Mouse (Mus musculus) embryonic facial prominence, embryonic 11.5 days (tissue): ENCODE measurements at regions not wholly inside any gene's neighbourhood (a gene's known extent, or its start where the extent isn't known, plus 50 kb on each side); places are given as distances from the start of the nearest gene placed in this dataset.
A peak's percentile ranks its signal among the peaks of the same experiment; 100 is the strongest.

Source experiments
- ATAC-seq: fragments of 200-750 bp; cut with Nextera tagmentation; replicated peaks from 2 replicates; pipeline ENCODE4 v1.8.0; 2017; ENCODE audit warnings: low read depth; ENCODE audit not compliant: insufficient number of reproducible peaks, low FRiP score, low TSS enrichment
- DNase-seq: peaks from one replicate; pipeline ENCODE4 v3.0.0-alpha.2; 2015; ENCODE audit warnings: low spot score
- H3K27ac ChIP-seq: fragments of 300-500 bp; sonication (generic); replicated peaks from 2 replicates; pipeline ENCODE4 v1.5.1; 2014; ENCODE audit warnings: mild to moderate bottlenecking, low read depth, low read length, control low read depth
- H3K27me3 ChIP-seq: fragments of 300-500 bp; sonication (generic); 2 replicates; pipeline ENCODE4 v1.6.1; 2014; ENCODE audit warnings: mild to moderate bottlenecking, low read length, moderate library complexity, mixed read lengths; ENCODE audit not compliant: control insufficient read depth, insufficient read depth
- H3K36me3 ChIP-seq: fragments of 300-500 bp; sonication (generic); replicated peaks from 2 replicates; pipeline ENCODE4 v1.6.1; 2014; ENCODE audit warnings: low read depth, mild to moderate bottlenecking, low read length, moderate library complexity, mixed read lengths; ENCODE audit not compliant: control insufficient read depth, insufficient read depth
- H3K4me1 ChIP-seq: fragments of 300-500 bp; sonication (generic); 2 replicates; pipeline ENCODE4 v1.6.1; 2014; ENCODE audit warnings: low read length, mixed read lengths; ENCODE audit not compliant: control insufficient read depth, insufficient read depth
- H3K4me2 ChIP-seq: fragments of 300-500 bp; sonication (generic); 2 replicates; pipeline ENCODE4 v1.6.1; 2014; ENCODE audit warnings: low read depth, mild to moderate bottlenecking, control low read depth, low read length, moderate library complexity
- H3K4me3 ChIP-seq: fragments of 300-500 bp; sonication (generic); 2 replicates; pipeline ENCODE4 v1.5.1; 2014; ENCODE audit warnings: low read depth, low read length, control low read depth
- H3K9ac ChIP-seq: fragments of 300-500 bp; sonication (generic); replicated peaks from 2 replicates; pipeline ENCODE4 v1.6.1; 2014; ENCODE audit warnings: mild to moderate bottlenecking, control low read depth, low read length
- H3K9me3 ChIP-seq: fragments of 300-500 bp; sonication (generic); replicated peaks from 2 replicates; pipeline ENCODE4 v1.6.1; 2016; ENCODE audit warnings: mild to moderate bottlenecking, low read length, inconsistent platforms, mixed read lengths; ENCODE audit not compliant: control insufficient read depth
- WGBS: fragments of 180-500 bp; shearing (Covaris S2); extraction: QIAGEN DNeasy Blood & Tissue Kit; methylation state at CpG from one replicate; pipeline ENCODE4 v1.1.7; 2014; 5-methylcytosine and 5-hydroxymethylcytosine counted together

DNA sequence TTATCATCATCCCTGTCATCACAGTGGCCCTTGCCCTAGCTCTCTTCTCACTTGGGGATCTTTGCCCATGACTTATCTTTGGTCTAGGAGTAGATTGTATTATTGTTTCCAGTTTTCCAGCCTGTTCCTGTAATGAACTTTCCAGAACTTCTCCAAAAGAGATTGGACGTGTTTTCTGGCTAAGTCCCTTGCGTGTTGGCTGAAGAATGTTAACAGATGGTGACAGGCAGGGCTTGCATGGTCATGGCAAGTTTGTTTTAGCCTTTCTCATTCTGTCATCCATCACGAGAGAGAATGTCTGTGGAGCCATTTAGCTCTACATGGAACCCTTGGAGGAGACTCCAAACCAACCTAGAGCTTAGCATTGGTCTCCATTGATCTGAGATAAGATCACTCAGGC lies 123.2 kb upstream of the Adra1d start:
- no peaks in the 10 kb centered on the region for H3K27me3 ChIP-seq
- H3K4me2 ChIP-seq = no peak overlapping the region
- H3K9ac ChIP-seq = no peak overlapping the region
- ATAC-seq = no peak
- H3K4me3 ChIP-seq = no peak overlapping the region
- no peaks in the 10 kb centered on the region for H3K9me3 ChIP-seq
- no peaks in the 10 kb centered on the region for H3K36me3 ChIP-seq
- H3K27ac ChIP-seq = no peak overlapping the region
- DNase-seq = no peak
- WGBS = 86% methylated on average over 3 of the region's 3 CpGs
- H3K4me1 ChIP-seq = no peaks in the 10 kb centered on the region

DNA sequence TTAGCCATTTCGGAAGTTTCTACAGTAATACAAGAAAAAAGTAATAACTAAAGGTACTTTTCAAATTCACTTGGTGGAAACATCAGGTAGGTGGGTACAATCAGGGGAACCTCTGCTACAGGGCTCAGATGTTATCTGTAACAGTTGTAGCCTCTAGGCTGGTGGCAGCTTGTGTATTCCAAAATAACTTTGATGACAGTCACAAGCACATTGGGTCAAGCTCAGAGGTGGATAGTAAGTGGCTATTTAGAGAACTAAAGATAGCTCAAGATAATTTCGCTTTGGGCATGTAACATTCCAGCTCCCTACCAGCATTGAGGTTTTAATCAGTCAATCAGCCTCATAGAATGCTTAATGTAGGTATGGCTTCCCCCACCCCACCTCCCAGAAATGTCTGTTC lies 121.7 kb upstream of the Adra1d start:
- WGBS = 76% methylated on average over 2 of the region's 2 CpGs
- no peaks in the 10 kb centered on the region for H3K27me3 ChIP-seq
- no peak overlapping the region for H3K4me2 ChIP-seq
- ATAC-seq (no peak), DNase-seq (no peak)
- H3K9me3 ChIP-seq = no peaks in the 10 kb centered on the region
- no peaks in the 10 kb centered on the region for H3K36me3 ChIP-seq
- no peak overlapping the region for H3K27ac ChIP-seq
- no peak overlapping the region for H3K9ac ChIP-seq
- H3K4me3 ChIP-seq = no peak overlapping the region
- H3K4me1 ChIP-seq = no peaks in the 10 kb centered on the region

DNA sequence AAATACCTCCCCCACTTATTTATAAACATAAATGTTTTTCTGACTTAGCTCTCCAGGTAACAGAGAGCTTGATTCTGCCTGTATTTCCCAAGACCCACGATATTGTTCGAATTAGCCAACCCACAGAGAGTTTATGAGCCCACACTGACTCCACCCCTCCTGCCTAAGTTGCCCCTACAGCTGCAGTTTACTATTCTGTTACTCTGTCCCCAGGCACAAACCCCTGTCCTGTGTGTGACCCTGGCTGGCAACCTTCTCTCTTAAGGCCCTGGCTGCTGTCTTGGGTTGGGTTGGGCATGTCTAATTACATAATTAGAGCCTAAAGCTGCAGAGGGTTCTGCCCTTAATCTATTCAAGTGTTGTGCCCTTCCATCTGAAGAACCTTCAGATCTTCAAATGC lies 116.4 kb upstream of the Adra1d start:
- ATAC-seq (no peak), DNase-seq (no peak)
- H3K9ac ChIP-seq = no peak overlapping the region
- no peaks in the 10 kb centered on the region for H3K9me3 ChIP-seq
- no peaks in the 10 kb centered on the region for H3K4me1 ChIP-seq
- no peak overlapping the region for H3K4me3 ChIP-seq
- no peaks in the 10 kb centered on the region for H3K27me3 ChIP-seq
- H3K27ac ChIP-seq = no peak overlapping the region
- H3K36me3 ChIP-seq = no peaks in the 10 kb centered on the region
- 63% methylated on average over 2 of the region's 2 CpGs for WGBS
- no peak overlapping the region for H3K4me2 ChIP-seq

DNA sequence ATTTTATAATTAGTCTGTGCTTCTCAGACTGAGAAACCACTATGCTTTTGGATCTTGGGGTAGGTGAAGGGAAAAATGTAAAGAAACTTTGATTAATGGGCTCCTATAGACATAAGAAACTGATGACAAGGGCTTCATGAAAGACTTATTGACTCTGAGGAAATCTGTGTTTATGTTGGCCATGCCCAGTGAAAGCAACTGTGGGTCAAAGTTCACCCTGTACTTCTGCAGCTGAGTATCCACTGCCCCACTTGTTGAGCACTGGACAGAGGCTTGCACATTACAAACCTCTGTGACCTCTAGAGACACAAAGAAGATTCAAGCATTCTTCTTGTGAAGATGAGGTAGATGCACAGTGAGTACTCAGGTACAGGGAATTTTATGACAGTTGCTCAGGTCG lies 114.7 kb upstream of the Adra1d start:
- DNase-seq (no peak), ATAC-seq (no peak)
- Histone ChIP-seq H3K27ac (no peak overlapping the region), H3K36me3 (no peaks in the 10 kb centered on the region), H3K27me3 (no peaks in the 10 kb centered on the region), H3K9ac (no peak overlapping the region), H3K4me3 (no peak overlapping the region), H3K9me3 (no peaks in the 10 kb centered on the region), H3K4me2 (no peak overlapping the region), H3K4me1 (no peaks in the 10 kb centered on the region)
- 87% methylated on average over 1 of the region's 1 CpGs for WGBS

DNA sequence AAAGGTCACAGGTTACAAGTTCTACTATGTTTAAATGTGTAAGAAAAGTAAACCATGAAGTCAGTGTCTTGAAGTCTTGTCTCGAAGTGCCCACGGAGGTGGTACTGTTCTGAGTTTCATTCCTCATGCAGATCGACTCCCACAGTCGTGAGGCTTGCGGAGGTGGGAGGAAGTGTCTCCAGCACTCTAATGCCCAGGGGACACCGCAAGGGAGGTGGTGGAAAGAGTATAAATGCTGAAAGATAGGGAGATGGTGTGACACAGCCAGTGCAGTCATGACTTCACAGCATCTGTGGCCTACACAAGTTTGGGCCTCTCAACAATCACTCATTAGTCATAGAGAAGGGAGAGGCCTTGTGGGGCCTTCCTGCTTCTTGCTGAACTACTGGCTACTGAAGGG lies 112.8 kb upstream of the Adra1d start:
- no peaks in the 10 kb centered on the region for H3K9me3 ChIP-seq
- 85% methylated on average over 6 of the region's 6 CpGs for WGBS
- no peak overlapping the region for H3K9ac ChIP-seq
- DNase-seq = no peak
- no peak overlapping the region for H3K4me3 ChIP-seq
- H3K36me3 ChIP-seq = no peaks in the 10 kb centered on the region
- ATAC-seq = no peak
- H3K4me2 ChIP-seq = no peak overlapping the region
- no peaks in the 10 kb centered on the region for H3K27me3 ChIP-seq
- H3K4me1 ChIP-seq = no peaks in the 10 kb centered on the region
- no peak overlapping the region for H3K27ac ChIP-seq

DNA sequence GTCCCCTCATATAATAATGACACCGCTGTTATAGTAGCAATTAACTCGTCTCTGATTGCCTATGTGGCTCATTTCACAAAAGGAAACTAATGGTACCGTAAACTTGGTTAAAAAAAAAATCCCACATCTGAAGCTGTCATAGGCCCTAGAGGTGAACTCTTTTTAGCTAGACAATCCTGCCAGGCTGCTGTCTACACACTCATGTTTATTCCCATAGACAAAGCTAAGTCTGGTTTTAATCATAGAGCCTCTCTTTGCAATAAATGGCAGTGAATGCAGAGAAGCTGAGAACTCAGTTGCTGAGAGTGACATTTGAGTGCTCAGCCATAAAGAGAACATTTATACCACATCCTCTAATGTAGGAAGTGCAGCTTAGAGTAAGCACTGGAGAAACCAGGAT lies 111.3 kb upstream of the Adra1d start:
- ATAC-seq (no peak), DNase-seq (peak; percentile 6)
- Histone ChIP-seq H3K27me3 (no peaks in the 10 kb centered on the region), H3K9me3 (no peaks in the 10 kb centered on the region), H3K36me3 (no peaks in the 10 kb centered on the region), H3K4me3 (no peak overlapping the region), H3K4me2 (no peak overlapping the region), H3K9ac (no peak overlapping the region), H3K27ac (no peak overlapping the region), H3K4me1 (no peaks in the 10 kb centered on the region)
- 63% methylated on average over 3 of the region's 3 CpGs for WGBS

DNA sequence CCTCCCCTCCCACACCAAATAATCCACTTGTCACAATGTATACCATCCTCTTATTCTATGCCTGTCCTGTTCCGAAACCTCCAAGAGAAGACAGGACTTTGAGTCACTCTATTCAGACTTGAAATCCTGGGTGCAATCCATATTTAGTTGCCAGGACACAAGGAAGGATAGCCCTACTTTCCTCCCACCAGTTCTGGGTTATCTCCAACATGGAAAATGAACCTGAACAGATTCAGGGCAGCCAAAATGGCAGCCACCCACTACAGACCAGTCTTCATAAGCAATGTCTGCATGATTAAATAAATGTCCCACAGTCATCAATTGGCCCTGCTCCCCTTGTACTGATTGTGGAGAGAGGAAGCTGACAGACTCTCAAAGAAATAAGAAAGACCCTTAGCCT lies 110.6 kb upstream of the Adra1d start:
- DNase-seq (no peak), ATAC-seq (no peak)
- no peak overlapping the region for H3K4me2 ChIP-seq
- no peak overlapping the region for H3K9ac ChIP-seq
- no peak overlapping the region for H3K4me3 ChIP-seq
- no peaks in the 10 kb centered on the region for H3K36me3 ChIP-seq
- no peaks in the 10 kb centered on the region for H3K27me3 ChIP-seq
- no peak overlapping the region for H3K27ac ChIP-seq
- WGBS = 100% methylated on average over 1 of the region's 1 CpGs
- H3K4me1 ChIP-seq = no peaks in the 10 kb centered on the region
- no peaks in the 10 kb centered on the region for H3K9me3 ChIP-seq

DNA sequence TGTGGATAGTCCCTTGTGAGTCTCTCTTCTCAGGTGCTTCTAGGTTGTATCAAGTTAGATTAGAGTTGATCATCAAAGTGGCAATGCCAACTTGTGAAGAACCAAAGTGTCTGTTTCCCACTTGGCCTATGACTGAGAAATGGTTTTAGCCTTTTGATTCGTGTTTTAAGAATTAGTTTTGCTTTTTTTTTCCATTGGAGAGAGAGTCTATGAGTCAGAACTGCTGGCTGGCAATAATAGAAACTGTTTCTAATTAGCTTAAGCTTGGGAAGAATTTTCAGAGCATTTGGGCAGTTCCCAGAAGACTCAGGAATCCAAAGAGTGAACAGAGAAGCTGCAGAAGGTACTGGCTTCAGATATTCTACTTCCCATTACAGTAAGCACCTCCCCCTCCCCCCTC lies 110.1 kb upstream of the Adra1d start:
- H3K36me3 ChIP-seq = no peaks in the 10 kb centered on the region
- no peaks in the 10 kb centered on the region for H3K4me1 ChIP-seq
- no peak overlapping the region for H3K4me2 ChIP-seq
- no peaks in the 10 kb centered on the region for H3K9me3 ChIP-seq
- no peak overlapping the region for H3K27ac ChIP-seq
- H3K9ac ChIP-seq = no peak overlapping the region
- DNase-seq (no peak), ATAC-seq (no peak)
- H3K4me3 ChIP-seq = no peak overlapping the region
- 53% methylated on average over 1 of the region's 1 CpGs for WGBS
- no peaks in the 10 kb centered on the region for H3K27me3 ChIP-seq

DNA sequence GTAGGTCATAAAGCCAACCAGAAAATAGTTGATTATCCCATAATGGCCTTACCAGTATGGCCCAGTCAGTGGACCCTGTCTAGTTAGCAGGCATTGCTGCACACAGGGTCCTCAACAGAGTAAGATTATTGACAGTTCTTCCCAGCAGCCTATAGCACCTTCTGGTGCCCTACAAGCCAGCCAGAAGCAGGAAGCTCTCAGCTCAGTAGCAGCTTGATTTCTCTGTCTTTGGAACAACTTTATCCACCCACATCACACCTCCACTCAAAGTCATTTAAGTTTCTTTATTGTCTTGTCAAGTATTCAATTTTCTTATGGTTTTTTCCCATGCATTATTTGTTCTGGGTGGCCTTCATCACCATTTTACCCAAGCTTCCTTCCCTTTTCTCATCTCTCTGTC lies 108.8 kb upstream of the Adra1d start:
- H3K9ac ChIP-seq = no peak overlapping the region
- H3K4me3 ChIP-seq = no peak overlapping the region
- H3K4me2 ChIP-seq = no peak overlapping the region
- no peak overlapping the region for H3K27ac ChIP-seq
- no peak for DNase-seq
- no peaks in the 10 kb centered on the region for H3K9me3 ChIP-seq
- no peaks in the 10 kb centered on the region for H3K27me3 ChIP-seq
- no peaks in the 10 kb centered on the region for H3K36me3 ChIP-seq
- no peak for ATAC-seq
- H3K4me1 ChIP-seq = no peaks in the 10 kb centered on the region
